Mouse (Mus musculus): ENCODE results near the gene Sod1. TPM values are rescaled to one million over a fixed set of nuclear protein-coding genes. Genes with fewer than 3 reads are reported as not detected.
A peak's percentile ranks its signal among the peaks of the same experiment; 100 is the strongest.
"Not testable (repeated sequence)": the region's sequence is repeated elsewhere in the genome, so short reads cannot be mapped to it uniquely, and the experiment has no call there.

Gene Sod1
- polyA plus RNA-seq, 1 experiment: 497 TPM

DNA sequence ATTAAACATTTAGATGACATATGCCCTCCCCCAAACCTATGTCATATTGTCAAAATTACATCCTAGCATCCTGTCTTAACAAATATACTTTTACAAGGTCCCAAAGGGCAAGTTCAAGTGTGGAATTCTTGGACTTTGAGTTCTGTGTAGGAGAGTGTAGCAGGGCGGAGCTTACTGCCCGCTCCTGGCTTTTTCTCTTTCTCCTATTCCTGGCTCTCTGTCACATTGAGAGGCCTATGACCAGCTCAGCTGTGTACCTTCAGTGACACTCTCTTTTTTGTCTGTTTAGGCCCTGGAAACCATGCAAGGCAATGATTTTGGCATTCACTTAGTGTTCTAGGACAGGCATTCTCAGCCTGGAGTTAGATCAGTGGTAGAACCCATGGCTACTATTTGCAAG is 4.1 kb upstream of the Sod1 start:
- Histone ChIP-seq H3K27ac (ENCODE audit: insufficient read depth, low read depth, low read length) (no peak overlapping the region), H3K4me1 (ENCODE audit: control insufficient read depth, insufficient read depth, low read length) (no peaks in the 10 kb centered on the region), H3K4me3 (ENCODE audit: insufficient read depth, low read depth, low read length) (no peak overlapping the region)
- 95% methylated on average over 2 of the region's 2 CpGs for WGBS
- TF ChIP-seq POLR2A (IDR thresholded peaks at IDR 0.05; ENCODE audit: insufficient read depth, low read depth, low read length): no peak
- TF ChIP-seq CTCF (IDR thresholded peaks at IDR 0.05; ENCODE audit: insufficient read depth, low read depth, low read length): no peak

GRCm38 (mm10) chr16:90217356-90217755 is 3.2 kb upstream of the Sod1 start:
- no peak overlapping the region for H3K27ac ChIP-seq (ENCODE audit: insufficient read depth, low read depth, low read length)
- WGBS: 47% methylated on average over 3 of the region's 3 CpGs

DNA sequence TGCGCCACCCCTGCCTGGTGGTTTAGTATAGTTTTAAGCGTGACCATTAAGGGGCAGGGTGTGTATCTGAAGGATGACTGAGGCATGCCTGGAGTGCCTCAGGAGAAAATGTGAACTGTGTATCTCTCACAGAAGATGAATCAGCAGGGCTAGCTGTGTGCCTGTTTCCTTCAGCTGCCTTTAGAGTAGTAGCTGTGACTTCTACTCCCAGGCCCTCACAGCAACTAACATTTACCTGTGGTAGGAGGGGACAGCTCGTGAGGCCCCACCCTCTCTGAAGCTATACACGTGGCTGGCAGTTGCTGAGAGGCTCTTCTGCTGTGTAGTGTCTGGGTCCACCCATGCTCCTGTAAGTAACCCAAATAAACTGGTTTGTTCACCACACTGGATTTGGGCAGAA is 2.6 kb upstream of the Sod1 start:
- Histone ChIP-seq H3K4me3 (ENCODE audit: insufficient read depth, low read depth, low read length) (no peak overlapping the region), H3K27ac (ENCODE audit: insufficient read depth, low read depth, low read length) (no peak overlapping the region), H3K4me1 (ENCODE audit: control insufficient read depth, insufficient read depth, low read length) (peaks cover 3% of the 10 kb centered on the region)
- TF ChIP-seq CTCF (IDR thresholded peaks at IDR 0.05; ENCODE audit: insufficient read depth, low read depth, low read length): no peak
- TF ChIP-seq POLR2A (IDR thresholded peaks at IDR 0.05; ENCODE audit: insufficient read depth, low read depth, low read length): no peak
- WGBS: 79% methylated on average over 4 of the region's 4 CpGs

More at GRCm38 (mm10) chr16:90217356-90217755, 3.2 kb upstream of the Sod1 start:
- H3K4me1 ChIP-seq (ENCODE audit: control insufficient read depth, insufficient read depth, low read length): peaks cover 2% of the 10 kb centered on the region
- no peak for TF ChIP-seq POLR2A (IDR thresholded peaks at IDR 0.05; ENCODE audit: insufficient read depth, low read depth, low read length)
- no peak for TF ChIP-seq CTCF (IDR thresholded peaks at IDR 0.05; ENCODE audit: insufficient read depth, low read depth, low read length)
- H3K4me3 ChIP-seq (ENCODE audit: insufficient read depth, low read depth, low read length): no peak overlapping the region

DNA sequence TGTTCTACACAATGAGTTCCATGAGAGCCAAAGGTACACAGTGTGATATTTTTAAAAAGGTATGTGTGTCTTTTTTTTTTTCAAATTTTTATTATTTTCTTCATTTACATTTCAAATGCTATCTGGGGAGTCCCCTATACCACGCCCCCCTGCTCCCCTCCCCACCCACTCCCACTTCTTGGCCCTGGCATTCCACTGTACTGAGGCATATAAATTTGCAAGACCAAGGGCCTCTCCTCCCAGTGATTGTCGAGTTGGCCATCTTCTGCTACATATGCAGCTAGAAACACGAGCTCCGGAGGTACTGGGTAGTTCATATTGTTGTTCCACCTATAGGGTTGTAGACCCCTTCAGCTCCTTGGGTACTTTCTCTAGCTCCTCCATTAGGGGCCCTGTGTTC is 1.1 kb upstream of the Sod1 start:
- not testable (repeated sequence) for H3K4me3 ChIP-seq (ENCODE audit: insufficient read depth, low read depth, low read length); H3K27ac ChIP-seq (ENCODE audit: insufficient read depth, low read depth, low read length); H3K4me1 ChIP-seq (ENCODE audit: control insufficient read depth, insufficient read depth, low read length)
- WGBS: 77% methylated on average over 4 of the region's 4 CpGs

DNA sequence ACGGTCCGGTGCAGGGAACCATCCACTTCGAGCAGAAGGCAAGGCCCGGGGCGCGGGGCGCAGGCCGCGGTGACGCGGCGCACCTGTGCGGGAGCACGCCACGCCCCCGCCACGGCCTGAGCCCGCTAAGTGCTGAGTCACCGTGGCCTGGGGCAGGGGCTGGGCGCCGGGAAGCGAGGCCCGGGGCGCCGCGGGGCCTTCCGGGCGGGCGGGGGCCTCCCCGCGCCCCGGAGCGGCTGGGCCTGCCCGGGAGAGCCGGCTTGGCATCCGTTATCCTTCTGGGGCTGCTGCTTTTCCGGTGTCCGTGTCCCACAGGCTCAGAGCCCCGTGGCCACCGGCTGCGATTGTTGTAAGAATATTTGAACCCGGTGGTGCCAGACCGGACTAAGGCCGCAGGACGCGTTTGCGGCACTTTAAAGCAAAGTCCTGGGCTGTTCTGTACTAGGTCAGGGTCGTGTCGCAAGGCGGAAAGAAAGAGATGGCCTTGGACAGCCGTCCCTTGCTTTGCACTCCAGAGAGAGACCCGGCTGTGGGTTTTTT is 408 bp downstream of the Sod1 start:
- under 1% methylated on average over 52 of the region's 52 CpGs for WGBS
- peaks cover 5% of the 10 kb centered on the region for H3K4me1 ChIP-seq (ENCODE audit: control insufficient read depth, insufficient read depth, low read length)
- H3K27ac ChIP-seq (ENCODE audit: insufficient read depth, low read depth, low read length): peak overlapping the region; percentile 80
- TF ChIP-seq POLR2A (IDR thresholded peaks at IDR 0.05; ENCODE audit: insufficient read depth, low read depth, low read length) (no peak), CTCF (IDR thresholded peaks at IDR 0.05; ENCODE audit: insufficient read depth, low read depth, low read length) (0 out of 2 replicates have a peak, but pooled peaks have one; percentile 4)
- H3K4me3 ChIP-seq (ENCODE audit: insufficient read depth, low read depth, low read length): peak overlapping the region; percentile 87

DNA sequence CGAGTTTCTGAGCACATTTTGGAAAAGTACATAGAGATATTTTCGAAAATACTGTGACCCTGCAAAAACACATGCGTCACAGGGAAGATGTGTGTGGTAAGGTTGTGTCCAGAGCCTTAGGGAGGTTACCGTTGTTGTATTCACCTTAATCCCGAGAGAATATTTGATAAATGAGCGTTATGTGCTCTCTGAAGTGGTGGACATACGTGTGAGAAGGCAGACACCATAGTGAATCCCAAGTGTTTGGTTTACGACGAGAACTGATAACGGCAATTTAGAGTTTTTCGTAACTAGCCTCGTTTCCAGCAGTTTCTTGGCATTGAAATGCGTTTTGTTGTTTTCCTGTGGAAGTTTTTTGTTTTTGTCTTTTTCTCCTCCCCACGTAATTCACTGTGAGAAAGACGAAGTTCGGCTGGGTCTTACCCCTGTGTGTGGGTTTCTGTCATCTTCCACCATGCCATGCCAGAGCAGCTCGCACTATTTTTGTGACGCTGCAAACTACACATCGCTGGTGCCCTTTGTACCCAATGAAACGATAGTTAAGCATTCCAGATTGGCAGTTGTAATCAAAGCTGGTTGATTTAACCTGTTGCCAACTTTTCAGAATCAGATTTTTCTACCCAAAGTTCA is 1.0 kb downstream of the Sod1 start:
- TF ChIP-seq POLR2A (IDR thresholded peaks at IDR 0.05; ENCODE audit: insufficient read depth, low read depth, low read length) (no peak), CTCF (IDR thresholded peaks at IDR 0.05; ENCODE audit: insufficient read depth, low read depth, low read length) (no peak)
- under 1% methylated on average over 20 of the region's 20 CpGs for WGBS
- Histone ChIP-seq H3K27ac (ENCODE audit: insufficient read depth, low read depth, low read length) (peak overlapping the region; percentile 54; the same call in 1 of the 2 replicates), H3K4me3 (ENCODE audit: insufficient read depth, low read depth, low read length) (peak overlapping the region; percentile 87), H3K4me1 (ENCODE audit: control insufficient read depth, insufficient read depth, low read length) (peaks cover 5% of the 10 kb centered on the region)

DNA sequence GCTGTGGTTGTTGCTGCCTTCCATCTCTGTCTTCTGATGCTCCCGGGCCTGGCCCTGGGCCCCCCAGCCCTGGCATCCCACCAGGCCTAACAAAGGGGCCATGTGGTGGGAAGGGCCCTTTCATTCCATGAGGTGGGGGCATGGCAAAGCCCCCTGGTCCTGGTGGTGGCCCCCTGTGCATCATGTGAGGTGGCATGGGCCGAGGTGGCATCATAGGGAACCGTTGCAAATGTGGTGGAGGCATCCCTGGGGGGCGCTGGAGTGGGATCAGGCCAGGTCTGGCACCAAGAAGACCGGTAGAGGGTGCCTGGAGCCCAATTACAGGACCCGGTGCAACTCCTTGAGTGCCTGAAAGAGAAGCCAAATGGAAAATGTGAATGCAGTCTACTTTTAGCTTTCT is 9.3 kb downstream of the Sod1 start:
- Histone ChIP-seq H3K4me1 (ENCODE audit: control insufficient read depth, insufficient read depth, low read length) (no peaks in the 10 kb centered on the region), H3K27ac (ENCODE audit: insufficient read depth, low read depth, low read length) (no peak overlapping the region), H3K4me3 (ENCODE audit: insufficient read depth, low read depth, low read length) (no peak overlapping the region)
- WGBS: 74% methylated on average over 6 of the region's 6 CpGs
- TF ChIP-seq POLR2A (IDR thresholded peaks at IDR 0.05; ENCODE audit: insufficient read depth, low read depth, low read length) (no peak), CTCF (IDR thresholded peaks at IDR 0.05; ENCODE audit: insufficient read depth, low read depth, low read length) (no peak)

GRCm38 (mm10) chr16:90231302-90231701 is 10.7 kb downstream of the Sod1 start:
- WGBS: 94% methylated on average over 7 of the region's 7 CpGs
- Histone ChIP-seq H3K27ac (ENCODE audit: insufficient read depth, low read depth, low read length) (no peak overlapping the region), H3K4me3 (ENCODE audit: insufficient read depth, low read depth, low read length) (no peak overlapping the region), H3K4me1 (ENCODE audit: control insufficient read depth, insufficient read depth, low read length) (no peaks in the 10 kb centered on the region)
- TF ChIP-seq POLR2A (IDR thresholded peaks at IDR 0.05; ENCODE audit: insufficient read depth, low read depth, low read length) (no peak), CTCF (IDR thresholded peaks at IDR 0.05; ENCODE audit: insufficient read depth, low read depth, low read length) (no peak)

- no peak for TF ChIP-seq POLR2A (IDR thresholded peaks at IDR 0.05; ENCODE audit: insufficient read depth, low read depth, low read length)
- no peak for TF ChIP-seq CTCF (IDR thresholded peaks at IDR 0.05; ENCODE audit: insufficient read depth, low read depth, low read length)
- Histone ChIP-seq H3K4me1 (ENCODE audit: control insufficient read depth, insufficient read depth, low read length) (no peaks in the 10 kb centered on the region), H3K27ac (ENCODE audit: insufficient read depth, low read depth, low read length) (no peak overlapping the region), H3K4me3 (ENCODE audit: insufficient read depth, low read depth, low read length) (no peak overlapping the region)
- WGBS: 93% methylated on average over 10 of the region's 10 CpGs
Measured at GRCm38 (mm10) chr16:90233702-90234101, 13.1 kb downstream of the Sod1 start.
